Mouse (Mus musculus): ENCODE data around the gene Srms. TPM values are rescaled to one million over a fixed set of nuclear protein-coding genes. Genes with fewer than 3 reads are reported as not detected.

The Srms gene
- polyA plus RNA-seq, 1 experiment from 2014 or later: 0.05 TPM

DNA sequence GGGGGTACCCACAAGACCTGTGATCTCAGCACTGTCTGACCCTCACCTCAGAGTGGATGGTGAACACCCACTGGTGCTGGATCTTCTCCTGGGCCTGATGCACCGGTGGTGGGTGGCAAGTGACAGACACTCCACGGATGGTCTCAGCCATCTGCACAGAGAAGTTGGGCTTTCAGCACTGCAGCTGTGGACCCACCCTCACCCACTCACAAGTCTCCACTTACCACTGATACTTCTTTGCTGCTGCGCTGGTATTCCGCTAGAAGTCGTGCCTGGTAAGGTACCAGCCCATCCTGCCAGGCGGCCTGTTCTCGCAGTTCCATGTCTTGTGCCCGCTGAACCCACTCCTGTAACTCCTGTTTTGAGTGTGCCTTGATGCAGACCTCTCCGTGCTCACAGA is 26.3 kb upstream of the Srms start:
- Histone ChIP-seq H3K9me3 (replicated peaks; ENCODE audit: control insufficient read depth, low read length) (no peaks in the 10 kb centered on the region), H3K4me1 (ENCODE audit: control insufficient read depth, insufficient read depth, low read length) (peaks cover 5% of the 10 kb centered on the region), H3K4me2 (ENCODE audit: low read depth, low read length) (no peak overlapping the region), H3K27me3 (ENCODE audit: control insufficient read depth, insufficient read depth, low read length) (no peaks in the 10 kb centered on the region), H3K4me3 (ENCODE audit: low read length) (no peak overlapping the region), H3K9ac (ENCODE audit: low read length) (no peak overlapping the region), H3K27ac (ENCODE audit: low read length) (no peak overlapping the region), H3K36me3 (ENCODE audit: control insufficient read depth, insufficient read depth) (no peaks in the 10 kb centered on the region)
- no peak for ATAC-seq (replicated peaks; ENCODE audit: extremely low read depth, insufficient read depth, low FRiP score)
- WGBS: 90% methylated on average over 9 of the region's 9 CpGs

GRCm38 (mm10) chr2:181238861-181239260 is 25.9 kb upstream of the Srms start:
- Histone ChIP-seq H3K4me1 (ENCODE audit: control insufficient read depth, insufficient read depth, low read length) (peaks cover 5% of the 10 kb centered on the region), H3K9me3 (replicated peaks; ENCODE audit: control insufficient read depth, low read length) (no peaks in the 10 kb centered on the region), H3K9ac (ENCODE audit: low read length) (no peak overlapping the region), H3K27me3 (ENCODE audit: control insufficient read depth, insufficient read depth, low read length) (no peaks in the 10 kb centered on the region), H3K36me3 (ENCODE audit: control insufficient read depth, insufficient read depth) (no peaks in the 10 kb centered on the region), H3K4me2 (ENCODE audit: low read depth, low read length) (no peak overlapping the region), H3K4me3 (ENCODE audit: low read length) (no peak overlapping the region), H3K27ac (ENCODE audit: low read length) (no peak overlapping the region)
- 64% methylated on average over 2 of the region's 2 CpGs for WGBS
- ATAC-seq (replicated peaks; ENCODE audit: extremely low read depth, insufficient read depth, low FRiP score): no peak

DNA sequence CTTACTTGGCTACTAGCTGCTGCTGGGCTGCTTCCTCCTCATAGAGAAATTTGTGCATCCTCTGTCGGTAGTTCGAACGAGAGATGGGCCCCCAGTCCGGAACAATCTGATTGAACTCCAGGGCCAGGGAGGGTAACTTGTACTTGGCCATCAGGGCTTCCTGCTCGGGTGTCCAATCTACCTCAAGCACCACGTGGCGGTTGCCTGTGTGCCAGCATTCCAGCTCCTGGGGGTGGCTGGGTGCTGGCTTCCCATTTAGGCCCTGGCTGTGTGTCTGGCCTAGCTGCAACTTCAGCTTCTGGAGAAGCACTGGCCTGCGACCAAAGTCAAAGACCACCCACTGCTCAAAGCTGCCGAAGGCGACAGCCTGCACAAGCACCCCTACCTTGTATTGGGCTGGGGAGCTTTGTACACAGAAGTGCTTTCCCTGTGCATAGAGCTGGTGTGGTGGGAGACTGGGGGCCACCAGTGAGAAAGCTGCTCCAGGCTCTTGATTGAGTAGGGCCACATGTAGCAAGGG is 25.2 kb upstream of the Srms start:
- no peaks in the 10 kb centered on the region for H3K9me3 ChIP-seq (replicated peaks; ENCODE audit: control insufficient read depth, low read length)
- no peaks in the 10 kb centered on the region for H3K36me3 ChIP-seq (ENCODE audit: control insufficient read depth, insufficient read depth)
- H3K27me3 ChIP-seq (ENCODE audit: control insufficient read depth, insufficient read depth, low read length): no peaks in the 10 kb centered on the region
- no peak for ATAC-seq (replicated peaks; ENCODE audit: extremely low read depth, insufficient read depth, low FRiP score)
- no peak overlapping the region for H3K4me2 ChIP-seq (ENCODE audit: low read depth, low read length)
- H3K4me3 ChIP-seq (ENCODE audit: low read length): no peak overlapping the region
- no peak overlapping the region for H3K27ac ChIP-seq (ENCODE audit: low read length)
- 76% methylated on average over 10 of the region's 10 CpGs for WGBS
- no peak overlapping the region for H3K9ac ChIP-seq (ENCODE audit: low read length)
- H3K4me1 ChIP-seq (ENCODE audit: control insufficient read depth, insufficient read depth, low read length): peaks cover 5% of the 10 kb centered on the region

DNA sequence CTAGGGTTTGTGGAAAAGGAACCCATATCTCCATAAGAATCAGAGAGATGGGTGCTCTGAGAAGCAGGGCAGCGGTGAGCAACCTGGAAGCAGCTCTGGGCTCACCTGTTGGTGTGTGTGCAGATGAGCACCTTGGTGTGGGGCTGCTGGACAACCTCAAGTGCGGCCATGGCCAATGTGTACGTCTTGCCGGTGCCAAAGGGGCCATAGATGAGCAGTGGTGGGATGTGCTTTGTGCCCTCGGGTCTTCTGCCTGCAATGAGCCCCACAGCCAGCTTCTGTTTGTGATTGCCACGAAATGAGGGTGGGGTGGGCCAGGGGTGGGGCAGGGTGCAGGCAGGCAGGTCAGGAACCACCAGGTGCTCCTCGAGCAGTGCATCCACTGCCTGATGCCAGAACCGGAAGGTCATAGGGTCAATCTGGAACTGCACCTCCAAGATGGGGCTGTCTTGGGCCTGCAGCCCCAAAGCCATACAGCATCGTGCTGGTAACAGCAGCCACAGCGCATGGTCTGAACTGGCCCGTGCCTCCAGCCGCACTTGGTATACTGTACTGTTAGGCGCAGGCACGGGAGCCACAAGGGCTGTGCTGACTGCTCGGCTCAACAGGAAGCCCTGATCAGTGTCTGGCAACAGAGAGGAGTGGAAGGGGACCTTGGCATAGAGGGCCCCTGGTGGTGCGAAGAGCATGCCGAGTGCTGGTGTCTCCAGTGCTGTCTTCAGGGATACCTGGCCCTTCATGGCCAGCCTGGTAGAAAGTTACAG is 24.4 kb upstream of the Srms start:
- H3K4me1 ChIP-seq (ENCODE audit: control insufficient read depth, insufficient read depth, low read length): peaks cover 4% of the 10 kb centered on the region
- H3K27ac ChIP-seq (ENCODE audit: low read length): no peak overlapping the region
- no peaks in the 10 kb centered on the region for H3K9me3 ChIP-seq (replicated peaks; ENCODE audit: control insufficient read depth, low read length)
- H3K4me2 ChIP-seq (ENCODE audit: low read depth, low read length): no peak overlapping the region
- H3K36me3 ChIP-seq (ENCODE audit: control insufficient read depth, insufficient read depth): no peaks in the 10 kb centered on the region
- H3K9ac ChIP-seq (ENCODE audit: low read length): no peak overlapping the region
- H3K4me3 ChIP-seq (ENCODE audit: low read length): no peak overlapping the region
- ATAC-seq (replicated peaks; ENCODE audit: extremely low read depth, insufficient read depth, low FRiP score): no peak
- H3K27me3 ChIP-seq (ENCODE audit: control insufficient read depth, insufficient read depth, low read length): no peaks in the 10 kb centered on the region
- 86% methylated on average over 17 of the region's 17 CpGs for WGBS

DNA sequence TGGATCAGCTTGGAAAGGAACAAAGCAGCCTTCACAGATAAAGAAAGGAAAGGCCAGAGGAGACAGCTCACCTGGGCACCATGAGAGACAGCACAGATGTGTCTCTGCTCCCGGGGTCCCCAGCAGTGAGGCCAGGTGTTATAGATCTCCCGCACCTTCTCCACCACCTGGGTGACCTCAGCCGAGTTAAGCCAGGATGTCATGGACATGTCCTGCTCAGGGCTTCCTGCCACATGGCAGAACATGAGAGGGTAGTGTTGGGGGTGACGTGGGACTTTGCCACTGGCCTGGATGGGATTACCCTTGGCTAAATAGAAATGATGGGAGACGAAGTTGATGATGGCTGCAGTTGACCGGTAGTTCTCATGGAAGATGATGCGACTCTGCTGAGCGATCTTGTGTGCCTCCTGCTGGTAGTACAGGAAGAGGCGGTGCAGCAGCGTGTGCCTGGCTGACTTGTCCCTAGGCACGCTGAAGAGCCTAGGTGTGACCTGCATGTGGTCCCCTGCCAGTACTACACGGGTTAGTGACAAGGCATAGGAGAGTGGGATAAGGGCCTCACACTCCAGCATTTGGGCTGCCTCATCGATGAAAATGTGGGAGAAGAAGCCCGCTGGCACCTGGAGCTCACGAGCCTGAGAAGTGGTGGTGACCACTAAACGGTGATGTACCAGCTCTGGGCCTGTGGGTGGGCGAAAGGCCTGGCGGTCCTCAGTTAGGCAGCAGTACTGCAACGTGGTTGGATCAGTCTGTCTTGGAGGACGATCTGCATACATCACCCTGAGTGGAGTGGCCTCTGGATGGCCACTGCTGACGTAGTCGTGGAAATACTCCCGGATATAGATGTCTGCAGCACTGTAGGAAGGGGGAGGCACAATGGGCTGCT is 22.9 kb upstream of the Srms start:
- no peak overlapping the region for H3K4me2 ChIP-seq (ENCODE audit: low read depth, low read length)
- no peak overlapping the region for H3K4me3 ChIP-seq (ENCODE audit: low read length)
- H3K27ac ChIP-seq (ENCODE audit: low read length): no peak overlapping the region
- H3K9ac ChIP-seq (ENCODE audit: low read length): no peak overlapping the region
- no peaks in the 10 kb centered on the region for H3K27me3 ChIP-seq (ENCODE audit: control insufficient read depth, insufficient read depth, low read length)
- WGBS: 79% methylated on average over 23 of the region's 23 CpGs
- no peaks in the 10 kb centered on the region for H3K9me3 ChIP-seq (replicated peaks; ENCODE audit: control insufficient read depth, low read length)
- no peak for ATAC-seq (replicated peaks; ENCODE audit: extremely low read depth, insufficient read depth, low FRiP score)
- H3K4me1 ChIP-seq (ENCODE audit: control insufficient read depth, insufficient read depth, low read length): no peaks in the 10 kb centered on the region; the same call in 1 of the 2 replicates
- no peaks in the 10 kb centered on the region for H3K36me3 ChIP-seq (ENCODE audit: control insufficient read depth, insufficient read depth)

GRCm38 (mm10) chr2:181234680-181235079 is 21.7 kb upstream of the Srms start:
- no peak overlapping the region for H3K9ac ChIP-seq (ENCODE audit: low read length)
- no peaks in the 10 kb centered on the region for H3K9me3 ChIP-seq (replicated peaks; ENCODE audit: control insufficient read depth, low read length)
- ATAC-seq (replicated peaks; ENCODE audit: extremely low read depth, insufficient read depth, low FRiP score): no peak
- H3K4me1 ChIP-seq (ENCODE audit: control insufficient read depth, insufficient read depth, low read length): no peaks in the 10 kb centered on the region
- no peaks in the 10 kb centered on the region for H3K27me3 ChIP-seq (ENCODE audit: control insufficient read depth, insufficient read depth, low read length)
- no peaks in the 10 kb centered on the region for H3K36me3 ChIP-seq (ENCODE audit: control insufficient read depth, insufficient read depth)
- no peak overlapping the region for H3K27ac ChIP-seq (ENCODE audit: low read length)
- H3K4me2 ChIP-seq (ENCODE audit: low read depth, low read length): no peak overlapping the region
- no peak overlapping the region for H3K4me3 ChIP-seq (ENCODE audit: low read length)
- 85% methylated on average over 11 of the region's 11 CpGs for WGBS

- Histone ChIP-seq H3K4me2 (ENCODE audit: low read depth, low read length) (no peak overlapping the region), H3K4me1 (ENCODE audit: control insufficient read depth, insufficient read depth, low read length) (no peaks in the 10 kb centered on the region), H3K36me3 (ENCODE audit: control insufficient read depth, insufficient read depth) (no peaks in the 10 kb centered on the region), H3K4me3 (ENCODE audit: low read length) (no peak overlapping the region), H3K27me3 (ENCODE audit: control insufficient read depth, insufficient read depth, low read length) (no peaks in the 10 kb centered on the region), H3K9ac (ENCODE audit: low read length) (no peak overlapping the region), H3K9me3 (replicated peaks; ENCODE audit: control insufficient read depth, low read length) (no peaks in the 10 kb centered on the region), H3K27ac (ENCODE audit: low read length) (no peak overlapping the region)
- 86% methylated on average over 15 of the region's 15 CpGs for WGBS
- ATAC-seq (replicated peaks; ENCODE audit: extremely low read depth, insufficient read depth, low FRiP score): no peak
These were observed 20.5 kb upstream of the Srms start for GRCm38 (mm10) chr2:181233443-181233842.

DNA sequence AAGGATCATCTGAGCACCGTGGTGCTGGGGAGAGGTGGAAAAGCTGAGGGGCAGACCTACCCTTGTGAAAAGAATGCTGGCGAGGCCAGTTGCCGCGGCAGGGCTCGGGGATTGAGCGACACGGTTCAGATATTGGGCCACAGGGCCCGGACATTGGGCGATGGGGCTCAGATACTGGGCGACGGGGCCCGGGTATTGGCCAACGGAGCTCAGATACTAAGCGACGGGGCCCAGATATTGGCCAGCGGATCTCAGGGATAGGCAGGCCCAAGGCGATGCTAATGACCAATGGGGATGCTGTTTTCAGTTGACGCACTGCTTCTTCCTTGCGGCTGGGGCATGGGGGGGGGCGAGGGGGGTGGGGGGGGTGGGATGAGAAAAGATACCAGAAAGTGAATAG is 18.2 kb upstream of the Srms start:
- Histone ChIP-seq H3K27me3 (ENCODE audit: control insufficient read depth, insufficient read depth, low read length) (no peaks in the 10 kb centered on the region), H3K9ac (ENCODE audit: low read length) (no peak overlapping the region), H3K36me3 (ENCODE audit: control insufficient read depth, insufficient read depth) (no peaks in the 10 kb centered on the region), H3K4me3 (ENCODE audit: low read length) (no peak overlapping the region), H3K9me3 (replicated peaks; ENCODE audit: control insufficient read depth, low read length) (no peaks in the 10 kb centered on the region), H3K4me1 (ENCODE audit: control insufficient read depth, insufficient read depth, low read length) (no peaks in the 10 kb centered on the region), H3K4me2 (ENCODE audit: low read depth, low read length) (no peak overlapping the region), H3K27ac (ENCODE audit: low read length) (no peak overlapping the region)
- 73% methylated on average over 20 of the region's 20 CpGs for WGBS
- no peak for ATAC-seq (replicated peaks; ENCODE audit: extremely low read depth, insufficient read depth, low FRiP score)

DNA sequence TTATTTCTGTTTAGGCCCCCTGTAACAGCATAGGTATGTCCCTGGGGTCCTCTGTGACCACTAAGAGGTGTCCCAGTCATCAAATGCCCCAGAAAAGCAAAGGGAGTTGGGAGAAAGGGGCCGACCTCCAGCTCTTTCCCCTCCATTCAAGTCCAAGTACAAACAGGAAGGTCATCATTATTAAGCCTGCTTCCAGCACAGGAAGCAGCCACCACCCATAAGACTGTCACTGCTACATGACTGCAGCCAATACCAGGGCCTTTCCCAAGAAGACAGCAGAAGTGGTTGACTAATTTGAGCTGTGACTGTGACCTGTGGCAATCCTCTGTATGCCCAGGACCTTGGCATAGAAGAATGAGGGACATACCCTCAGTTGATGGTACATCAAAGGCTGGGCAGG is 15.3 kb upstream of the Srms start:
- Histone ChIP-seq H3K9me3 (replicated peaks; ENCODE audit: control insufficient read depth, low read length) (no peaks in the 10 kb centered on the region), H3K9ac (ENCODE audit: low read length) (no peak overlapping the region), H3K4me1 (ENCODE audit: control insufficient read depth, insufficient read depth, low read length) (no peaks in the 10 kb centered on the region), H3K27me3 (ENCODE audit: control insufficient read depth, insufficient read depth, low read length) (no peaks in the 10 kb centered on the region), H3K4me3 (ENCODE audit: low read length) (no peak overlapping the region), H3K36me3 (ENCODE audit: control insufficient read depth, insufficient read depth) (no peaks in the 10 kb centered on the region), H3K4me2 (ENCODE audit: low read depth, low read length) (no peak overlapping the region), H3K27ac (ENCODE audit: low read length) (no peak overlapping the region)
- no peak for ATAC-seq (replicated peaks; ENCODE audit: extremely low read depth, insufficient read depth, low FRiP score)
- WGBS: 58% methylated on average over 1 of the region's 1 CpGs

Data from heart, embryonic 16.5 days (tissue).